ENCODE assay signal across 10 mouse cellular contexts in genomic region chr11:95645397-95646153, GRCm38 (mm10). TPM values are rescaled to one million over a fixed set of nuclear protein-coding genes. Genes with fewer than 3 reads are reported as not detected.
DNase-seq lines count a peak whose midpoint lies in the region; ATAC-seq and TF ChIP-seq lines count a peak whose summit lies in the region.
"Had no signal": no experiment of that assay in that cellular context is flagged by ENCODE, and none has a peak within 500 bp of the region (broad histone marks: within the 10 kb centered on the region; RNA-seq: fewer than 3 reads in every experiment).

No protein-coding gene starts in this region.

- no peak for TF ChIP-seq CTCF in C2C12 (IDR thresholded peaks at IDR 0.05; ENCODE audit: control insufficient read depth, insufficient read depth, insufficient read length)

- H3K27me3 ChIP-seq in C2C12 (ENCODE audit: control insufficient read depth, insufficient read depth, insufficient read length): peaks cover 21% of the 10 kb centered on the region
- H3K27me3 ChIP-seq in forebrain, embryonic 13.5 days: peaks cover 63% of the 10 kb centered on the region
- H3K27me3 ChIP-seq in midbrain, embryonic 11.5 days (ENCODE audit: control insufficient read depth, insufficient read depth, low read length): peaks cover 38% of the 10 kb centered on the region

- H3K79me2 ChIP-seq in C2C12 (ENCODE audit: control insufficient read depth, insufficient read depth): no peaks in the 10 kb centered on the region

- DNase-seq in adrenal gland, postnatal 14 days: peak; percentile 53
- no peak for DNase-seq in adrenal gland, adult 8-10 months
- DNase-seq in midbrain, embryonic 11.5 days (ENCODE audit: low spot score, missing footprints): peak; percentile 93
- DNase-seq in gastrocnemius, postnatal 10 days: no peak
- DNase-seq in cerebellum, postnatal 14 days: no peak
- no peak for DNase-seq in left cerebral cortex, adult 18-20 months (ENCODE audit: low spot score in 2 of 2)
- DNase-seq: gastrocnemius, adult 2 months had no signal

- no peaks in the 10 kb centered on the region for H3K79me3 ChIP-seq in C2C12 (ENCODE audit: low read depth)

- H3K27ac ChIP-seq in forebrain, embryonic 13.5 days: no peak overlapping the region
- no peak overlapping the region for H3K27ac ChIP-seq in midbrain, embryonic 11.5 days (ENCODE audit: low read depth, low read length)
- H3K27ac ChIP-seq: gastrocnemius, adult 2 months; macrophage had no signal

- no peaks in the 10 kb centered on the region for H3K36me3 ChIP-seq in C2C12 (ENCODE audit: control insufficient read depth, insufficient read depth)
- H3K36me3 ChIP-seq in forebrain, embryonic 13.5 days (ENCODE audit: poor library complexity, severe bottlenecking): no peaks in the 10 kb centered on the region
- no peaks in the 10 kb centered on the region for H3K36me3 ChIP-seq in midbrain, embryonic 11.5 days (ENCODE audit: control insufficient read depth, insufficient read depth, low read length)

- H3K9ac ChIP-seq in forebrain, embryonic 13.5 days: peak overlapping the region; percentile 55; the same call in 1 of the 2 replicates
- peak overlapping the region; percentile 24 for H3K9ac ChIP-seq in midbrain, embryonic 11.5 days (ENCODE audit: low read length)

- H3ac ChIP-seq in C2C12 (ENCODE audit: control insufficient read depth, insufficient read length, low read depth): no peak overlapping the region

- H3K4me3 ChIP-seq in C2C12 (ENCODE audit: insufficient read depth, poor library complexity, severe bottlenecking): no peak overlapping the region
- peak overlapping the region; percentile 21 for H3K4me3 ChIP-seq in forebrain, embryonic 13.5 days
- H3K4me3 ChIP-seq in midbrain, embryonic 11.5 days (ENCODE audit: low read depth, low read length): peak overlapping the region; percentile 11
- H3K4me3 ChIP-seq: gastrocnemius, adult 2 months had no signal

- WGBS in forebrain, embryonic 13.5 days: 2% methylated on average over 36 of the region's 36 CpGs
- 2% methylated on average over 34 of the region's 36 CpGs for WGBS in midbrain, embryonic 11.5 days

- H3K4me1 ChIP-seq in forebrain, embryonic 13.5 days: peaks cover 47% of the 10 kb centered on the region
- peaks cover 15% of the 10 kb centered on the region for H3K4me1 ChIP-seq in midbrain, embryonic 11.5 days (ENCODE audit: control insufficient read depth, insufficient read depth, low read length)

- ATAC-seq in forebrain, embryonic 13.5 days: no peak
- ATAC-seq in midbrain, embryonic 11.5 days (ENCODE audit: low FRiP score): peak; percentile 70

- H3K9me3 ChIP-seq in forebrain, embryonic 13.5 days (replicated peaks): no peaks in the 10 kb centered on the region
- no peaks in the 10 kb centered on the region for H3K9me3 ChIP-seq in midbrain, embryonic 11.5 days (ENCODE audit: control insufficient read depth, low read length)

- peak overlapping the region; percentile 49 for H3K4me2 ChIP-seq in forebrain, embryonic 13.5 days
- peak overlapping the region; percentile 38 for H3K4me2 ChIP-seq in midbrain, embryonic 11.5 days

TF ChIP-seq in C2C12, 6 proteins besides CTCF, POLR2A, EP300 and RAD21:
- no peak for TF ChIP-seq MYOD1 (IDR thresholded peaks at IDR 0.05; ENCODE audit: control insufficient read depth, insufficient read length, low read depth)
- no peak for TF ChIP-seq MYOG (IDR thresholded peaks at IDR 0.05; ENCODE audit: control insufficient read depth, extremely low read depth, insufficient read length)
- TF ChIP-seq MAX (IDR thresholded peaks at IDR 0.05): peak; percentile 18

RNA-seq across cellular contexts. Expression of gene Phb, which starts 21.2 kb away (rescaled TPM):
- total RNA-seq in adrenal gland, postnatal 14 days (2021): 332 and 338 TPM in 2 replicates
- total RNA-seq in adrenal gland, adult 8-10 months (2022): 100 to 1,000 TPM; 283 to 358 (median 307) TPM
- 396 TPM for polyA plus RNA-seq in C2C12 (2012; fragmentation: generic; extraction: Trizol)
- 187 and 188 TPM in 2 replicates for polyA plus RNA-seq in forebrain, embryonic 13.5 days (2015; fragmentation: Nextera tagmentation; extraction: Ambion mirVana)
- 195 TPM in 2 replicates for polyA plus RNA-seq in midbrain, embryonic 11.5 days (2014; fragmentation: Nextera tagmentation; extraction: Ambion mirVana)
- 100 to 1,000 TPM; 139 to 155 TPM for total RNA-seq in gastrocnemius, postnatal 10 days (2021)
- total RNA-seq in left cerebral cortex, adult 18-20 months (2021): 100 to 1,000 TPM in 1 of 2 experiments, 10 to 100 TPM in 1; 87.4 to 103 TPM

RNA-seq across cellular contexts. Expression of gene Ngfr, which starts 58.0 kb away (rescaled TPM):
- 5.6 and 14.3 TPM in 2 replicates for total RNA-seq in adrenal gland, postnatal 14 days (2021)
- total RNA-seq in adrenal gland, adult 8-10 months (2022): 1 to 10 TPM; 4.0 to 6.0 (median 5.2) TPM
- polyA plus RNA-seq in C2C12 (2012; fragmentation: generic; extraction: Trizol): 0.02 TPM
- polyA plus RNA-seq in forebrain, embryonic 13.5 days (2015; fragmentation: Nextera tagmentation; extraction: Ambion mirVana): 6.3 and 7.5 TPM in 2 replicates
- polyA plus RNA-seq in midbrain, embryonic 11.5 days (2014; fragmentation: Nextera tagmentation; extraction: Ambion mirVana): 14.2 and 14.6 TPM in 2 replicates
- total RNA-seq in gastrocnemius, postnatal 10 days (2021): 1 to 10 TPM; 8.1 to 8.5 TPM
- total RNA-seq in left cerebral cortex, adult 18-20 months (2021): 1 to 10 TPM; 1.1 to 1.7 TPM

Comparison
In these comparisons a context has a peak if more than half of its experiments do, and no peak if none do; other contexts are left out.
1. DNase-seq: peak in adrenal gland, postnatal 14 days (single experiment) and midbrain, embryonic 11.5 days (single experiment); none in adrenal gland, adult 8-10 months (single experiment), gastrocnemius, postnatal 10 days (single experiment), cerebellum, postnatal 14 days (0 of 2) and left cerebral cortex, adult 18-20 months (0 of 2).